Mouse (Mus musculus) limb, embryonic 13.5 days (tissue): ENCODE results near the gene Gm7030. TPM values are rescaled to one million over a fixed set of nuclear protein-coding genes. Genes with fewer than 3 reads are reported as not detected.
"Not testable (repeated sequence)": the region's sequence is repeated elsewhere in the genome, so short reads cannot be mapped to it uniquely, and the experiment has no call there.

Experiments used
- ATAC-seq: fragments of 200-750 bp; cut with Nextera tagmentation; 2 replicates; pipeline ENCODE4 v1.8.0; 2017; ENCODE audit warnings: low read depth, moderate number of reproducible peaks, moderate TSS enrichment; ENCODE audit not compliant: low FRiP score
- H3K27ac ChIP-seq: fragments of 300-500 bp; sonication (generic); 2 replicates; pipeline ENCODE4 v1.5.1; 2015; ENCODE audit warnings: inconsistent platforms, mild to moderate bottlenecking, moderate library complexity
- H3K27me3 ChIP-seq: fragments of 300-500 bp; sonication (generic); 2 replicates; pipeline ENCODE4 v1.6.1; 2015; ENCODE audit warnings: mild to moderate bottlenecking, inconsistent platforms
- H3K36me3 ChIP-seq: fragments of 300-500 bp; sonication (generic); 2 replicates; pipeline ENCODE4 v1.6.1; 2015; ENCODE audit warnings: inconsistent platforms, mild to moderate bottlenecking, moderate library complexity
- H3K4me1 ChIP-seq: fragments of 300-500 bp; sonication (generic); 2 replicates; pipeline ENCODE4 v1.6.1; 2015; ENCODE audit warnings: inconsistent platforms
- H3K4me2 ChIP-seq: fragments of 300-500 bp; sonication (generic); replicated peaks from 2 replicates; pipeline ENCODE4 v1.6.1; 2015; ENCODE audit warnings: inconsistent platforms, mild to moderate bottlenecking, moderate library complexity
- H3K4me3 ChIP-seq: fragments of 300-500 bp; sonication (generic); 2 replicates; pipeline ENCODE4 v1.5.1; 2015; ENCODE audit warnings: moderate library complexity, mild to moderate bottlenecking, inconsistent platforms
- H3K9ac ChIP-seq: fragments of 300-500 bp; sonication (generic); 2 replicates; pipeline ENCODE4 v1.6.1; 2015; ENCODE audit warnings: mild to moderate bottlenecking, inconsistent platforms
- H3K9me3 ChIP-seq: fragments of 300-500 bp; sonication (generic); 2 replicates; pipeline ENCODE4 v1.6.1; 2016; ENCODE audit warnings: inconsistent platforms
- WGBS: fragments of 180-500 bp; shearing (Covaris S2); methylation state at CpG from one replicate; pipeline ENCODE4 v1.1.7; 2015; 5-methylcytosine and 5-hydroxymethylcytosine counted together
- polyA plus RNA-seq: library from polyadenylated mRNA; unstranded; fragments of >200 nt; fragmentation: Nextera tagmentation; extraction: Ambion mirVana; gene quantifications from 2 replicates; pipeline ENCODE4 v1.2.1, GENCODE M21; 2015

Gene Gm7030
- polyA plus RNA-seq, 1 experiment from 2014 or later, result not detected

- under 1% methylated on average over 30 of the region's 36 CpGs for WGBS
- Histone ChIP-seq H3K27me3 (peaks cover 85% of the 10 kb centered on the region), H3K9ac (peak overlapping the region; percentile 51; the same call in 1 of the 2 replicates), H3K4me3 (peak overlapping the region; percentile 41), H3K4me2 (peak overlapping the region; percentile 68), H3K4me1 (0 out of 2 replicates have a peak, but pooled peaks cover 11% of the 10 kb centered on the region)
- H3K9me3 ChIP-seq, H3K27ac ChIP-seq, H3K36me3 ChIP-seq: not testable (repeated sequence)
- ATAC-seq, result 0 out of 2 replicates have a peak, but pooled peaks have one; percentile 15
Observed at GRCm38 (mm10) chr17:36157782-36158181, 28.6 kb upstream of the Gm7030 start.

GRCm38 (mm10) chr17:36154271-36155149, 25.3 kb upstream of the Gm7030 start:
- ATAC-seq, result no peak
- no peak overlapping the region for H3K4me3 ChIP-seq
- no peak overlapping the region for H3K27ac ChIP-seq
- H3K4me1 ChIP-seq, result 0 out of 2 replicates have a peak, but pooled peaks cover 4% of the 10 kb centered on the region
- WGBS, result 20% methylated on average over 3 of the region's 3 CpGs
- H3K4me2 ChIP-seq, result no peak overlapping the region
- no peaks in the 10 kb centered on the region for H3K36me3 ChIP-seq
- no peaks in the 10 kb centered on the region for H3K9me3 ChIP-seq
- H3K27me3 ChIP-seq, result peaks cover 76% of the 10 kb centered on the region
- no peak overlapping the region for H3K9ac ChIP-seq

- not testable (repeated sequence) for H3K4me3 ChIP-seq, ATAC-seq, H3K36me3 ChIP-seq, H3K4me1 ChIP-seq, H3K9me3 ChIP-seq, H3K27ac ChIP-seq, H3K9ac ChIP-seq, H3K4me2 ChIP-seq
- peaks cover 81% of the 10 kb centered on the region for H3K27me3 ChIP-seq
- WGBS, result 35% methylated on average over 4 of the region's 4 CpGs
Observed at GRCm38 (mm10) chr17:36151200-36151599, 22.0 kb upstream of the Gm7030 start.

- H3K4me2 ChIP-seq, ATAC-seq, H3K4me3 ChIP-seq, H3K9ac ChIP-seq, H3K9me3 ChIP-seq, H3K36me3 ChIP-seq, H3K27ac ChIP-seq: not testable (repeated sequence)
- 74% methylated on average over 5 of the region's 5 CpGs for WGBS
- Histone ChIP-seq H3K27me3 (peaks cover 79% of the 10 kb centered on the region), H3K4me1 (peaks cover 10% of the 10 kb centered on the region; the same call in 1 of the 2 replicates)
Observed at GRCm38 (mm10) chr17:36148468-36148867, 19.2 kb upstream of the Gm7030 start.

- H3K27ac ChIP-seq, H3K9me3 ChIP-seq, H3K36me3 ChIP-seq, H3K4me2 ChIP-seq, H3K9ac ChIP-seq, ATAC-seq, H3K4me3 ChIP-seq: not testable (repeated sequence)
- 69% methylated on average over 1 of the region's 1 CpGs for WGBS
- peaks cover 79% of the 10 kb centered on the region for H3K27me3 ChIP-seq
- H3K4me1 ChIP-seq, result peaks cover 10% of the 10 kb centered on the region; the same call in 1 of the 2 replicates
Observed at GRCm38 (mm10) chr17:36146937-36147336, 17.7 kb upstream of the Gm7030 start.

GRCm38 (mm10) chr17:36145861-36146156, 16.6 kb upstream of the Gm7030 start:
- not testable (repeated sequence) for ATAC-seq, H3K27ac ChIP-seq, H3K36me3 ChIP-seq, H3K9me3 ChIP-seq, H3K9ac ChIP-seq
- Histone ChIP-seq H3K4me3 (peak overlapping the region; percentile 39), H3K4me2 (peak overlapping the region; percentile 61), H3K27me3 (peaks cover 82% of the 10 kb centered on the region), H3K4me1 (peaks cover 10% of the 10 kb centered on the region; the same call in 1 of the 2 replicates)
- under 1% methylated on average over 13 of the region's 13 CpGs for WGBS

GRCm38 (mm10) chr17:36145111-36145860, 16.1 kb upstream of the Gm7030 start:
- peaks cover 84% of the 10 kb centered on the region for H3K27me3 ChIP-seq

GRCm38 (mm10) chr17:36136299-36136848, 7.1 kb upstream of the Gm7030 start:
- not testable (repeated sequence) for H3K9me3 ChIP-seq, H3K36me3 ChIP-seq, H3K9ac ChIP-seq, H3K27ac ChIP-seq, ATAC-seq, H3K4me3 ChIP-seq, H3K4me2 ChIP-seq, H3K4me1 ChIP-seq
- WGBS, result 57% methylated on average over 1 of the region's 1 CpGs
- peaks cover 57% of the 10 kb centered on the region for H3K27me3 ChIP-seq

More at GRCm38 (mm10) chr17:36145111-36145860, 16.1 kb upstream of the Gm7030 start:
- 2% methylated on average over 67 of the region's 78 CpGs for WGBS
- ATAC-seq, result no peak
- Histone ChIP-seq H3K4me1 (peaks cover 10% of the 10 kb centered on the region; the same call in 1 of the 2 replicates), H3K4me2 (peak overlapping the region; percentile 61), H3K9me3 (no peaks in the 10 kb centered on the region), H3K36me3 (no peaks in the 10 kb centered on the region), H3K27ac (no peak overlapping the region), H3K4me3 (peak overlapping the region; percentile 39), H3K9ac (no peak overlapping the region)

- H3K27ac ChIP-seq, H3K4me1 ChIP-seq, ATAC-seq, H3K9me3 ChIP-seq, H3K9ac ChIP-seq, H3K4me3 ChIP-seq, H3K36me3 ChIP-seq, H3K4me2 ChIP-seq: not testable (repeated sequence)
- peaks cover 57% of the 10 kb centered on the region for H3K27me3 ChIP-seq
Observed at GRCm38 (mm10) chr17:36135421-36136231, 6.4 kb upstream of the Gm7030 start.

- H3K27ac ChIP-seq, result no peak overlapping the region
- H3K4me2 ChIP-seq, result no peak overlapping the region
- H3K4me1 ChIP-seq, result no peaks in the 10 kb centered on the region
- no peak overlapping the region for H3K4me3 ChIP-seq
- peaks cover 62% of the 10 kb centered on the region for H3K27me3 ChIP-seq
- WGBS, result 64% methylated on average over 5 of the region's 5 CpGs
- H3K9me3 ChIP-seq, result no peaks in the 10 kb centered on the region
- H3K36me3 ChIP-seq, result no peaks in the 10 kb centered on the region
- no peak overlapping the region for H3K9ac ChIP-seq
- ATAC-seq, result no peak
Observed at GRCm38 (mm10) chr17:36131516-36132265, 2.5 kb upstream of the Gm7030 start.

GRCm38 (mm10) chr17:36128525-36128924, 700 bp downstream of the Gm7030 start:
- peaks cover 48% of the 10 kb centered on the region for H3K27me3 ChIP-seq
- 60% methylated on average over 12 of the region's 13 CpGs for WGBS
- H3K9ac ChIP-seq, H3K4me3 ChIP-seq, H3K27ac ChIP-seq, H3K9me3 ChIP-seq, H3K4me2 ChIP-seq, H3K36me3 ChIP-seq, ATAC-seq, H3K4me1 ChIP-seq: not testable (repeated sequence)
